Mouse (Mus musculus) ovary, postnatal 14 days (tissue): Measurements from ENCODE around the gene Serpinh1.

Experiments used
- DNase-seq: peaks from one replicate; pipeline ENCODE4 v3.0.0; 2022; ENCODE audit warnings: low spot score

The Serpinh1 gene

DNA sequence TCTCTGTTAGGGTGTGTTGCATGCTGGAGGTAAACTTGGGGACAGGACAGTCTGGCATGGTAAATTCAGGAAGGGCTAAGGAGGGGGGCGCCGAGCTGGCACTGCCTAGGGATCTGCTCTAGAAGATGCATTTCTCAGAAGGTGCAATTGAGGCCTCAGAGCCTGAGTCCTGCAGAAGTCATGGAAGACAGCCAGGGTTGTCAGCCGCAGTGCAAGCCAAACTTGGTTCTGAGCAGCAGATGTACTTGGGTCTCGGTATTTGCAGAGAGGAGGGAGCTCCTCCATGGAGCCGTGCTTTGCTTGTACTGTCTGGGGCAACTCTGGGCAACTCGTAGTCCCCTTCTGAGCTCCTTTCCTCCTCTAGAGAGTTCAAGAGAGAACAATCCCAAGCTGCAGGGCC lies 26.9 kb downstream of the Serpinh1 start:
- no peak for DNase-seq

DNA sequence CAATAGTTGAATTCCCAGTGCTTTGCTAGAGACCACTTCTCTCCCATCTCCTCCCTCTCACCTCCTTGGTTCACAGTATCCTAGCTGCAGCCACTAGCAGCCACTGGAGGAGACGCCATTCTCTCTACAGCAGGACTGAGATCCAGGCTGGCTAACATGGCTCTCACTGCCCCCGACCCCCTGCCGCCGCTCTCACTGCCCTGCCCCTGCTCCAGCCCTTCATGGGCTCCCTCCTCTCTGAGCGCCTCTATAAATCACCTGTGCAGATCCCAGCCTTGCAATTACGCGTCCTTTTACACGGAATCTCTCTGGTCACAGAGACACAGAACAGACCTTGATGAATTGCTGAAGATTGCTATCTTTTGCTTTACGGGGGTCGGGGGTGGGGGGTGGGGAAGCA lies 28.2 kb downstream of the Serpinh1 start:
- DNase-seq: no peak

DNA sequence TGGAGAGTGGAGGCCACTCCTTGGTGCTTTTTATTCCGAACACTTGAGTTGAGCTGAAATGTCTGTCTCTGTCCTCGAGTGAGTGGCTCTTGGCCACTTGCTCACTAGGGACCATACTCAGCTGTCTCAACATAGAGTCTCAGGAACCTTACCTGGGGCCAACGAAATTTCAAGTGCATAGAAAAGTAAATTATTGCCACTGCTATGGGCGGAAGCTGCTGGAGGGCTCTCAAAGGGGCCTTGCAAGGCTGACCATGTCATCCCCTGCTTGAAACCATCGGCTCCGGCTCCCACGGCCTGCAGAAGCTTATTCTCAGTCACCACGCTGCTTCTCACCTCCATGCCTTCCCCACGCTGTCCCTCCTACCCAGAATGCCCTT lies 29.7 kb downstream of the Serpinh1 start:
- no peak for DNase-seq

DNA sequence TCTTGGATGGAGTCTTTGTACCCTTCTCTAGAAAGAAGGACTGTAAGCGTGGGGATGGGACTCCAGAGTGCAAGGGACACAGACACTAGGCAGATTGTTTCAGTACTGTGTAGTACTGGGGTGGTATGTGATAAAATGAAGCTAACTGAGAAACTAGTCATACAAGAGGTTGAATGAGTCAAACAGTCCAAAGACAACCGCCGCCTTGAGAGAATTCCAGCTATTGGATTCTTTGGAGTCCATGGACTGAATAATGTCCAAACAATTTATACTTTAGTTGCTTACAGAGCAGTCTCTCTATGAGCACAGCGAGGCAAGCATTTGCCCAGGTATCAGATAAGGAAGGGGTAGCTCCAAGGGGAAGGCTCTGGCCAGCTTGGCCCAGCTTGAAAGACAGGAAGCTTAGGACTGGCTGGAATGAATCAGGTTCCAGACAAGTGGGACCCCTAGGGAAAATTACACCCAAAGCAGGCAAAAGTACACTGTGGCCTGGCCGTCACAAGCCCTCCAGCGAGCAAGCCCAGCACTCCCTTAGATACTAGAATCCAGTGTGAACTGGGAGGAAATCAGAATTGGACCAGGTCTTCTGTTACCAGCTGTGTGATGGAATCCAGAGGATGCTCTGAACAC lies 30.2 kb downstream of the Serpinh1 start:
- DNase-seq: no peak

DNA sequence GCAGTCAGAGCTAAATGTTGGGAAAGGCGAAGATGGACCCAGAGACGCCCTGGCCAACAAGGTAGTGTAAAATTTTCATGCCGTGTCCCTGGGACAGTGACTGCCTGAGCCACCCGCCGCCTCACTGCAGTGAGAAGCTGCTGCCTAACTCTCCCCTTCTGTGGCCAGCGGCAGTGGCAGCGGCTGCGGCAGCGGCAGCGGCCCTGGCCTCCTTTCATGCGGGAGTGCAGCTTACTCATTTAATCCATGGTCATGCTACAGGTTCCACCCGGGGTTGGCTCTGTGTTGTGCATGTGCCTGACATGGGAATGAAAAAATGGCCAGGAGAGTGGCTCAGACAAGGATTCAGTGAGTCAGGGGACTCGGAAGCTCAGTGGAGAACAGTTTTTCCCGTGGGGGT lies 32.5 kb downstream of the Serpinh1 start:
- no peak for DNase-seq

DNA sequence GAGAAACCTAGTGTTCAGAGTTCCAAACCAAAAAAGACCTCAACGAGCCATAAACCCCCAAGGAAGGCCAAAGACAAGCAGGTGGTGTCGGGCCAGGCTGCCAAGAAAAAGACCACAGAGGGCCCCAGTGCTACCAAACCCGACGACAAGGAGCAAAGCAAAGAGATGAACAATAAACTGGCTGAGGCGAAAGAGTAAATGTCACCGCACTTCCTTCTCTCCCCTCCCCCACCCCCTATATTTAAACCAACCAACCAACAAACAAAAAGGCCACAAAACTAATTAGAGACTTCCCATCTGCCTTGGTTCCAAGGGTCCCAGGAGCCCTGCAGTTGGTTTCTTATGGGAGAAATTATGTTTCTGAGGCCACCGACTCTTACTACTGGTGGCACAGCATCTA lies 35.6 kb downstream of the Serpinh1 start:
- DNase-seq: no peak

DNA sequence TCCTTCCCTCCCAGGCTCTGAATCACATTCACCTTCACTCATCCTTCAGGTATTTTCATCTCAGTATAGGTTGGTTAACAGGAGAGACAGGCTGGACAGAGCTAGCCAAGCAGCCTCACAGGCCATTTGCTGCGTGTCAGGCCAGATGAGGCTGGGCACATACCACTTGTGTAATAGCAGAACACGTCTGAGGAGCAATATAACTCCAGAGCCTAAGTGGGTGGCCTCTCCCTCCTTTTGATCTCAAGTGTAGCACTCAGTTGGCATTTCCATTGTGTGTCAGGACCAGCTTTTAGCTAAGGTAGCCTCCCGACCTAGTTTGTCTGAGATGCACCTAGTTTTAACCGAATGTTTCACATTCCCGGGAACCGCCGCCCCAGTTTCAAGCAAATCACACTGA lies 36.8 kb downstream of the Serpinh1 start:
- DNase-seq: no peak

DNA sequence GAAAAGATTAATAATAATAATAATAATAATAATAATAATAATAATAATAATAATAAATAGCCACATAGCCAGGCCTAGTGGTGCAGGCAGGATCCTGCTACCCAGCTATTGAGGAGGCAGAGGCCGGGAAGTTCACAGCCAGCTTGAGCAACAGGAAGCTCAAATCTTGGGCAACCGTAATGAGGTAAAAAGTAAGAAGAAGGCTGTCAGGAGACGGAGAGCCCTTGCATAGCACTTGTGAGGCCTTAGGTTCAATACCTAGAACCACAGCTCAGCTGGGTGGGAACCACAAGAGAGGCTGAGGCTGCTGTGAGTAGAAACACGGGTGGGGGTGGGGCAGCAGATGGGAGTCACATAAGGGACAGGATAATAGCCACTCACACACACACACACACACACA lies 38.5 kb downstream of the Serpinh1 start:
- DNase-seq: no peak

DNA sequence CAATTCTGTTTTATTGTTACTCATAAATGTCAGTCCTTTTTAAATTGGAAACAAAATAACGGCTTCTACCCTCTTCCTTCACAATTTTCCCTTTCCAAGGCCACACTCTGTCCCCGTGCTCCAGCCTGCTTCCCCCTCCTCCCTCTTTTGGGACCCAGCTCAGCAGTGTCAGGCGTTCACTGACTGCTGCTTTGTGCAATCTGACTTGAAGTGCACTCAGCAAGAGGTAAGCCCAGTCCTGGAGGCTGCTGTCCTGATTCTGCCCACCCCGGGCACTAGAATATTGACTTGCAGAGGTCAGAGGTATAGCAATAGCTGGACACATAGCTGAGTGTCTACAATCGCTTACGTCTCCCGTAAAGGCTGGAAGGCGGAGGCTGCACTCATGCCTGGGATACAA lies 39.8 kb downstream of the Serpinh1 start:
- no peak for DNase-seq

DNA sequence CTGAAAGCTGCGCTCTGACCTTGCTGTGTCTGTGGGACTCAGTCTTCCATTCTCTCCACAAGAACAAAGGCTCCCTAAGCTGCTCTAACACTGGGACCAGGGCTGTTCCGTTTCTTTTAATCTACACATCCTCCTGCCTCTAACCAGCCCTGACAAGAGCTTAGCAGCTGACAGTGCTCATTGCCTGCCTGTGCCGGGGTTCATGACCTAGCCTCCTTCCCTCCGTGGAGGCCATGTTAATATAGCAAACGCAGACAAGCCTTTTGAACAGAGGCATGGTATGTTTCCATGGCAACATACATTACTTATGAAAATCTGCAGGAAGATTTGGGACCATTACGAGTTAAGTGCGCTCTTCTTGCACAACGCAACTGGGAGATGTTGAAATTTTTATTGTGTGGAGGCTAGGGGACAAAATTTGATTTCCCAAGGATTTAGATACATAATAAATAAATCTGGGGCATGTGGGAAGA lies 40.3 kb downstream of the Serpinh1 start:
- no peak for DNase-seq

DNA sequence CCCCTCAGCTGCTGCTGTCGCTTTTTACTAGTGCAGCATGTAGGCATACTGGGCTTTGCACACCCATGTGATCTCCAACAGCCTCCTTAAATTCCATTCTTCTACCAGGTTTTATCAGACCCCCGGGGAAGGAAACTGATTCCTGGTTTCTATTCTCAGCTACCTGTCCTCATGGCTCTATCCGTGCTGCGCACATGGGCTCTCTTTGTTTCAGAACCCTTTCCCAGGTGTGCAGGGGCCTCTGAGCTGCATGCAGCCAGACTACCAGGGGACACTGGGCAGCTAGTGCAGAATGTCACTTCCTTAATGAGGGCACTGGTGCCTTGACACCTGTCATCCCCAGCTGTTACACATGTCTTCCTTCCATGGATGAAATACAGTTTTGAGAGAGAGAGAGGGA lies 41.0 kb downstream of the Serpinh1 start:
- DNase-seq: no peak

DNA sequence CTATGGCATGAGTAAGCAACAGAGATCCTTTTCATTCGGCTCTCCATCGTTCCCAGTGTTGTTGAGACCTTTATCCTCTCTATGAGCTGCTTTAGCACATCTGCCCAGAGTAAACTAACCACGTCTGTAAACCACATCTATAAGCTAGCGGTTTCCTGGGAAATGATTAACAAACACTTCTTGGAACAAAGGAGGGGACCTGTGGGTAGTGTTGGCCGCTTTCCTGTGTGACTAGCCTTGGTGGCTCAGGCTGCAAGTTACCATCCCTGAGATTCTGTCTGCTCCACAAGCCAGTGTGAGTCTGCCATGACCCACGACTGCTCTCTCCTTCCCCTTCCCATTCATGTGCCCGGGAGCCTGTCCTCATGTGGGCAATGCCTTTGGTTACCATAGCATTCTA lies 41.6 kb downstream of the Serpinh1 start:
- no peak for DNase-seq

DNA sequence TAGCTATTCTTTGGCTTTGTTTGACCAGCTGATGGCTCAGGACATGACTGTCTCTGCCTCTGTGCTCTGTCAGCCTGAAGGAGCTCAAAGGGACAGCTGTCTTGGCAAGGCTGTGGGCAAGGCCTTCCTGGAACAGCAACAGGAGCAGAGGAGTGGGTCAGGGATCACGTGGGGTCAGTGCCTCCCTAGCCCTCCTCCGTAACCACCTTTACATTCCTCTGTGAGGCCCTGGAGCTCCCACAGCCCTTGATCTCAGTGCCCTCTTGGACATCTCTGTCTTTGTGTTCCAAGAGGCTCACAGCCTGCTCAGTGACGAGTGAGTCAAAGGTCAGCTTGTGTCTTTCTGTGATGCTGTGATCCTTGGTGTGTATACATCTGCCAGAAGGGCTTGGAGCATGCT lies 46.4 kb downstream of the Serpinh1 start:
- DNase-seq: no peak

DNA sequence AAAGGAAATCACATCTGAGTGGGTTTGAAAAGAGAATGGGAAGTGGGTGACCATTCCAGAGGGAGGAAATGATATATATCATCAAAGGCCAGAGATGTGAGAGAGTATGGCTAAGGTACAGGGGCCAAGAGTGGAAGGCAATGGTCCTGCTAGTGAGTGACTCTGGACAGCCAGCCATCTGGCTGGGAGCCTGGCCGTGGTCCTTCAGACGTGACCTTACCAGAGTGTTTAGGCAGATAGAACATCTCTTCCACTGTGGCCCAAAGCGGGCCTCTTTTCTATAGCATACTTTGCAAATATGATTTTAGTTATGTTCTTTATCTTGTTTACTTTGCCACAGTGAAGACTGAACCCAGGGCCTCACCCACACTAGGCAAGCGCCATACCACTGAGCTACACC lies 47.4 kb downstream of the Serpinh1 start:
- DNase-seq: no peak

DNA sequence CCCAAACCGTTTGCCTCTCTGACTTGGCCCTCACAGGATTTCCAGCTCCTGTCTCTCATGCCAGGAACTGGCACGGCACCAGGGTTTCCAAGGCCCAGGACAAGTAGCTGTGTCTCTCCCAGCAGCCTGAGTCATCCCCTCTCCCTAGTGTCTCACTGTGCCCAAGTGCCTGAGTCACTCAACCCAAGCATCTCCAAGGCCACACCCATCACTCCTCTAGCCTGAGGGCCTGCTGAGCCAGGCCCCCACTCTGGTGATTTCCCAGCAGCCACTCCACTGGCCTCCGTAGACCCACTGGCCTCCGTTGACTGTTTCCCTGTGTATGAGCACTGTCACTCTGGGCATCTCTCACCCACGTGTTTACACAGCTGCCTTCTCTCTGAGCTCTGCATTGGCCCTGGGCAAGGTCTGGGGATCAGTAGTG lies 48.1 kb downstream of the Serpinh1 start:
- peak; percentile 33 for DNase-seq

DNA sequence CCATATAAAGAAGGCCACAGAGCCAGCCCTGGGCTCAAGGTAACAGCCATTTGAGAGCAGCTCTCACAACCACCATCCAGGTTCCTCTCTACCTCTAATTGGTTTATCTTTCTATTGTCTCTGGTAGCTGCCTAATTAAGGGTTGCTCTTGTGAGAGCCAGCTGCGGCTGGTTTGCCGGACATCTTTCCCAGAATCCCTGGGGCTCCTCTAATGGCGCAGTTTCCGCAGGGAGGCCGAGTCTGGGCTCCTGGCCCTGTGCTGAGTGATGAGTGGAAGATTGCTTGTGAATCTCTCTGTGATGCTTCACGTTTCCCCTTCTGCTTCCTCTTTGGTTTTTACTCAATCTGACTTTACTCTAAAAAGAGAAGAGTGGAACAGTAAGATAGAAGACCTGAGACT lies 49.0 kb downstream of the Serpinh1 start:
- DNase-seq: no peak

DNA sequence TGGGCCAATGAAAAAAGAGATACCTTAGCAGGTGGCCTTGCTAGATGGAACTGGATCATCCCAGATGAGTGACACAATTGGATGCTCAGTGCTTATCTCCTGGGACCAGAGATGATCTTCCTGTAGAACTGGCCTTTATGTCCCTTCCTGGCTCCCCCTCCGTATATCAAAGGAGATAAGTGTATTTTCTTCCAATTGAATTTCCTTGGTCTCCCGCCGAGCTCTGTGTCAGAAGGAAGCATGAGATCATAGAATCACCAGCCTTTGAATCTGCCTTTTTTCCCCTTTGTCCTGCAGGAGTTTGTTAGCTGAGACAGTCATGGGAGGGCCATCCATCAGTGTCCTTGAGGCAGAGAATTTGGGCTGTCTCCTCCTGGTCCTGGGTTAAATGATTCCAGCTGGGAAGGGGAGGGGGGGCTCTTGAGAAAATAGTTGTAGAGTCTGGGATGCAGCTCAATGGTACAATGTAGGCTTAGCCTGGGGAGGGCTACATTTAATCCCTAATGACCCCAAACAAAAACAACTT lies 52.3 kb downstream of the Serpinh1 start:
- no peak for DNase-seq
